Mouse (Mus musculus) hindbrain, postnatal 0 days (tissue): Measurements from ENCODE around the gene Pstpip1. TPM values are rescaled to one million over a fixed set of nuclear protein-coding genes. Genes with fewer than 3 reads are reported as not detected.

ENCODE experiments used
- ATAC-seq: fragments of 200-750 bp; cut with Nextera tagmentation; 2 replicates; pipeline ENCODE4 v1.8.0; 2017; ENCODE audit warnings: mild to moderate bottlenecking, moderate TSS enrichment, moderate library complexity
- DNase-seq: peaks from one replicate; pipeline ENCODE4 v3.0.0-alpha.2; 2015; ENCODE audit warnings: low spot score
- H3K27ac ChIP-seq: fragments of 300-500 bp; sonication (generic); 2 replicates; pipeline ENCODE4 v1.5.1; 2014; ENCODE audit warnings: mild to moderate bottlenecking
- H3K27me3 ChIP-seq: fragments of 300-500 bp; sonication (generic); 2 replicates; pipeline ENCODE4 v1.6.1; 2014; ENCODE audit warnings: low read length, mixed read lengths; ENCODE audit not compliant: insufficient read depth
- H3K36me3 ChIP-seq: fragments of 300-500 bp; sonication (generic); 2 replicates; pipeline ENCODE4 v1.6.1; 2014; ENCODE audit warnings: low read length, mixed read lengths; ENCODE audit not compliant: insufficient read depth
- H3K4me1 ChIP-seq: fragments of 300-500 bp; sonication (generic); 2 replicates; pipeline ENCODE4 v1.6.1; 2014; ENCODE audit warnings: antibody characterized with exemption, low read length, mixed read lengths; ENCODE audit not compliant: insufficient read depth
- H3K4me2 ChIP-seq: fragments of 300-500 bp; sonication (generic); 2 replicates; pipeline ENCODE4 v1.6.1; 2014; ENCODE audit warnings: low read depth, mild to moderate bottlenecking, low read length, moderate library complexity, mixed read lengths
- H3K4me3 ChIP-seq: fragments of 300-500 bp; sonication (generic); 2 replicates; pipeline ENCODE4 v1.5.1; 2014; ENCODE audit warnings: low read length
- H3K9ac ChIP-seq: fragments of 300-500 bp; sonication (generic); replicated peaks from 2 replicates; pipeline ENCODE4 v1.6.1; 2014; ENCODE audit warnings: mild to moderate bottlenecking, low read length, moderate library complexity, mixed read lengths
- H3K9me3 ChIP-seq: fragments of 300-500 bp; sonication (generic); 2 replicates; pipeline ENCODE4 v1.6.1; 2016; ENCODE audit warnings: low read length, mixed read lengths
- CTCF ChIP-seq: IDR thresholded peaks from 2 replicates; pipeline ENCODE4 v1.5.1; 2016; ENCODE audit warnings: antibody characterized with exemption, control low read depth, low read depth
- WGBS: fragments of 180-500 bp; shearing (Covaris S2); extraction: QIAGEN DNeasy Blood & Tissue Kit; methylation state at CpG from one replicate; pipeline ENCODE4 v1.1.7; 2014; 5-methylcytosine and 5-hydroxymethylcytosine counted together
- polyA plus RNA-seq: library from polyadenylated mRNA; unstranded; fragments of >200 nt; fragmentation: Nextera tagmentation; extraction: Ambion mirVana; gene quantifications from 2 replicates; pipeline ENCODE4 v1.2.1, GENCODE M21; 2015
- total RNA-seq: library from RNA; depleted of rRNA; stranded (reverse); fragments of >200 nt; gene quantifications from 2 replicates; pipeline ENCODE4 v1.2.3, GENCODE M21; 2014; rRNA removed

Pstpip1 gene
- total and polyA plus RNA-seq, 2 experiments from 2014 or later, result 0.10 to 0.78 TPM

- no peaks in the 10 kb centered on the region for H3K27me3 ChIP-seq
- peak overlapping the region; percentile 99 for H3K4me3 ChIP-seq
- H3K27ac ChIP-seq, result peak overlapping the region; percentile 98
- ATAC-seq (peak; percentile 97), DNase-seq (peak; percentile 97)
- peak overlapping the region; percentile 99 for H3K9ac ChIP-seq
- H3K36me3 ChIP-seq, result no peaks in the 10 kb centered on the region
- peaks cover 4% of the 10 kb centered on the region; the same call in 1 of the 2 replicates for H3K4me1 ChIP-seq
- H3K9me3 ChIP-seq, result no peaks in the 10 kb centered on the region
- TF ChIP-seq CTCF, result no peak
- peak overlapping the region; percentile 81 for H3K4me2 ChIP-seq
- WGBS, result under 1% methylated on average over 72 of the region's 82 CpGs
Measured at GRCm38 (mm10) chr9:56160341-56161141, 70.8 kb downstream of the Pstpip1 start.

- WGBS, result 96% methylated on average over 6 of the region's 6 CpGs
- H3K9ac ChIP-seq, result no peak within 1 kb of the TSS
- no peaks in the 10 kb centered on the region for H3K27me3 ChIP-seq
- H3K27ac ChIP-seq, result no peak within 1 kb of the TSS
- ATAC-seq (no peak), DNase-seq (no peak)
- no peak within 1 kb of the TSS for H3K4me3 ChIP-seq
- no peak for TF ChIP-seq CTCF
- no peaks in the 10 kb centered on the region for H3K36me3 ChIP-seq
- H3K4me1 ChIP-seq, result no peaks in the 10 kb centered on the region
- H3K9me3 ChIP-seq, result no peaks in the 10 kb centered on the region
- no peak within 1 kb of the TSS for H3K4me2 ChIP-seq
Measured at GRCm38 (mm10) chr9:56165377-56165776, 75.6 kb downstream of the Pstpip1 start, which contains the start of gene Tspan3. Gene Tspan3, minus strand, starts transcription at chr9:56165477.

- H3K4me3 ChIP-seq, result no peak overlapping the region
- H3K9me3 ChIP-seq, result no peaks in the 10 kb centered on the region
- no peak for ATAC-seq
- H3K36me3 ChIP-seq, result no peaks in the 10 kb centered on the region
- no peak for TF ChIP-seq CTCF
- WGBS, result 68% methylated on average over 5 of the region's 5 CpGs
- no peak overlapping the region for H3K27ac ChIP-seq
- no peak for DNase-seq
- H3K27me3 ChIP-seq, result no peaks in the 10 kb centered on the region
- no peak overlapping the region for H3K9ac ChIP-seq
- no peak overlapping the region for H3K4me2 ChIP-seq
- no peaks in the 10 kb centered on the region for H3K4me1 ChIP-seq
Measured at GRCm38 (mm10) chr9:56166161-56166560, 76.4 kb downstream of the Pstpip1 start.

- H3K4me2 ChIP-seq, result no peak overlapping the region
- no peak overlapping the region for H3K27ac ChIP-seq
- ATAC-seq (no peak), DNase-seq (no peak)
- 17% methylated on average over 6 of the region's 6 CpGs for WGBS
- H3K36me3 ChIP-seq, result no peaks in the 10 kb centered on the region
- H3K4me3 ChIP-seq, result no peak overlapping the region
- H3K4me1 ChIP-seq, result no peaks in the 10 kb centered on the region
- no peaks in the 10 kb centered on the region for H3K27me3 ChIP-seq
- no peak overlapping the region for H3K9ac ChIP-seq
- TF ChIP-seq CTCF, result no peak
- no peaks in the 10 kb centered on the region for H3K9me3 ChIP-seq
Measured at GRCm38 (mm10) chr9:56167690-56168089, 77.9 kb downstream of the Pstpip1 start.

- H3K4me1 ChIP-seq, result no peaks in the 10 kb centered on the region
- H3K9ac ChIP-seq, result no peak overlapping the region
- DNase-seq (no peak), ATAC-seq (no peak)
- H3K9me3 ChIP-seq, result no peaks in the 10 kb centered on the region
- no peaks in the 10 kb centered on the region for H3K36me3 ChIP-seq
- H3K4me3 ChIP-seq, result no peak overlapping the region
- H3K27me3 ChIP-seq, result no peaks in the 10 kb centered on the region
- WGBS, result 86% methylated on average over 3 of the region's 3 CpGs
- no peak overlapping the region for H3K4me2 ChIP-seq
- H3K27ac ChIP-seq, result no peak overlapping the region
- TF ChIP-seq CTCF, result no peak
Measured at GRCm38 (mm10) chr9:56175316-56175715, 85.6 kb downstream of the Pstpip1 start.

GRCm38 (mm10) chr9:56177354-56177753 is 87.6 kb downstream of the Pstpip1 start:
- no peak overlapping the region for H3K4me2 ChIP-seq
- H3K36me3 ChIP-seq, result no peaks in the 10 kb centered on the region
- H3K9me3 ChIP-seq, result no peaks in the 10 kb centered on the region
- DNase-seq, result no peak
- no peak overlapping the region for H3K27ac ChIP-seq
- no peaks in the 10 kb centered on the region for H3K4me1 ChIP-seq
- H3K9ac ChIP-seq, result no peak overlapping the region
- H3K4me3 ChIP-seq, result no peak overlapping the region
- ATAC-seq, result no peak
- H3K27me3 ChIP-seq, result no peaks in the 10 kb centered on the region
- 71% methylated on average over 4 of the region's 4 CpGs for WGBS
- no peak for TF ChIP-seq CTCF

Other genes starting within 250 kb of the Pstpip1 start
- 25.9 and 31.8 TPM in 2 replicates for gene Scaper, start 151.8 kb upstream of the Pstpip1 start, total RNA-seq
- gene Scaper, start 151.8 kb upstream of the Pstpip1 start, polyA plus RNA-seq, result 28.9 and 29.9 TPM in 2 replicates
- gene 4930563M21Rik, start 79.4 kb upstream of the Pstpip1 start, total RNA-seq, result not detected in 2 replicates
- not detected in 2 replicates for gene 4930563M21Rik, start 79.4 kb upstream of the Pstpip1 start, polyA plus RNA-seq
- gene Rcn2, start 48.1 kb upstream of the Pstpip1 start, total RNA-seq, result 102 and 123 TPM in 2 replicates
- gene Rcn2, start 48.1 kb upstream of the Pstpip1 start, polyA plus RNA-seq, result 305 and 318 TPM in 2 replicates
- gene Tspan3, start 75.5 kb downstream of the Pstpip1 start, total RNA-seq, result 524 and 552 TPM in 2 replicates
- gene Tspan3, start 75.5 kb downstream of the Pstpip1 start, polyA plus RNA-seq, result 725 and 737 TPM in 2 replicates